Mouse (Mus musculus) spleen, postnatal 4 days (tissue): ENCODE data around the gene Il3ra.

Experiments used
- DNase-seq, 2 experiments: peaks; one replicate each; pipeline ENCODE4 v3.0.0; 2022; ENCODE audit warnings: low spot score in 2 of 2

The Il3ra gene

GRCm38 (mm10) chr14:14354511-14355359, 8.7 kb downstream of the Il3ra start:
- no peak for DNase-seq

DNA sequence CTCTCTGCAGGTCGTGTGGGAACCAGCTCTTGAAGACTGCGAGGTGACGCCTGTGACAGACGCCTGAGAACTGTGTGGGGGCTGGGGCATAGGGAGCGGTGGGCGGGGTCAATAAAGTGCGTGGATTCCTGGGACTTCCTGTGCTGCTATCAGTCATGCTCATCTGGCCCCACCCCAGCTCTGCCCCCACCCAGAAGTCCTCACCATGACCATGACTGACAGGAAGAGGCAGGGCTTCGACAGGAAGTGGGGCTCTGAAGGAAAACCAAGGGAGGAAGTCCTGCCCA, 9.2 kb downstream of the Il3ra start:
- no peak for DNase-seq

DNA sequence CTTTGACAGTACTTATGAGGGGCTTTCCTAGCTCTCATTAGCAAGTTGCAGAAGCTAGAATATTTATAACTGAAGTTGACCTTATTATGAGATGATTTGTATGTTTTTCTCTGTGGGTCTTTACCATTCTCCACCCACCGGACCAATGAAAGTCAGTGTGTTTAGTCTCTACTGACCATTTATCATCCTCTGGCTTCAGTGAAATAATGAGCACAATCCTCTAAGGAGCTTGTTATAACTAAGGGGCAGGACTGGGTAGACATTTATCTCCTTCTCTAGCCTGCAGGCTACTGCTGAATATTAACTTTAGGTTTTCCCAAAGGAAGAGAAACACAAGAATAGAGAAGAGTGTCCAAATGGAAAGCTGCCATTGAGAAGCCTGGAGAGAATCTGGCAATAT, 49.5 kb downstream of the Il3ra start:
- DNase-seq = no peak

GRCm38 (mm10) chr14:14400998-14401397, 54.9 kb downstream of the Il3ra start, which contains the start of gene Olfr721-ps1:
Gene Olfr721-ps1, plus strand, starts transcription at chr14:14401298.
- DNase-seq = no peak
